Mouse (Mus musculus): Measurements from ENCODE around the gene Rinl. TPM values are rescaled to one million over a fixed set of nuclear protein-coding genes. Genes with fewer than 3 reads are reported as not detected.

Rinl gene
- polyA plus RNA-seq, 1 experiment from 2014 or later: 2.1 TPM

GRCm38 (mm10) chr7:28781261-28781663, 7.5 kb upstream of the Rinl start:
- Histone ChIP-seq H3K9me3 (ENCODE audit: control insufficient read depth, low read length) (no peaks in the 10 kb centered on the region), H3K27me3 (ENCODE audit: control insufficient read depth, insufficient read depth, low read length) (no peaks in the 10 kb centered on the region), H3K4me1 (ENCODE audit: control insufficient read depth in 2 of 2, insufficient read depth in 2 of 2, low read length in 2 of 2) (peaks cover 8 to 16% of the 10 kb centered on the region in 2 experiments), H3K4me3 (ENCODE audit: control insufficient read depth in 1 of 2, insufficient read depth in 1 of 2, low read depth in 1 of 2, low read length in 2 of 2) (no peak overlapping the region), H3K36me3 (ENCODE audit: control insufficient read depth, insufficient read depth, low read length) (peaks cover 36% of the 10 kb centered on the region), H3K4me2 (ENCODE audit: low read length) (no peak overlapping the region), H3K9ac (ENCODE audit: low read length) (0 out of 2 replicates have a peak overlapping the region, but pooled peaks have one; percentile 21), H3K27ac (replicated peaks in 1 of 2; ENCODE audit: control insufficient read depth in 1 of 2, insufficient read depth in 1 of 2, low read depth in 2 of 2, low read length in 2 of 2) (no peak overlapping the region)
- 90% methylated on average over 8 of the region's 8 CpGs for WGBS
- no peak for ATAC-seq (ENCODE audit: insufficient number of reproducible peaks, insufficient read depth, low FRiP score, low read depth)

- no peak overlapping the region for H3K27ac ChIP-seq (replicated peaks in 1 of 2; ENCODE audit: control insufficient read depth in 1 of 2, insufficient read depth in 1 of 2, low read depth in 2 of 2, low read length in 2 of 2)
- H3K4me1 ChIP-seq (ENCODE audit: control insufficient read depth in 2 of 2, insufficient read depth in 2 of 2, low read length in 2 of 2): peaks cover 7 to 14% of the 10 kb centered on the region in 2 experiments
- no peak for ATAC-seq (ENCODE audit: insufficient number of reproducible peaks, insufficient read depth, low FRiP score, low read depth)
- H3K4me2 ChIP-seq (ENCODE audit: low read length): no peak overlapping the region
- H3K36me3 ChIP-seq (ENCODE audit: control insufficient read depth, insufficient read depth, low read length): peaks cover 32% of the 10 kb centered on the region
- H3K4me3 ChIP-seq (ENCODE audit: control insufficient read depth in 1 of 2, insufficient read depth in 1 of 2, low read depth in 1 of 2, low read length in 2 of 2): no peak overlapping the region
- H3K27me3 ChIP-seq (ENCODE audit: control insufficient read depth, insufficient read depth, low read length): no peaks in the 10 kb centered on the region
- 70% methylated on average over 5 of the region's 5 CpGs for WGBS
- H3K9ac ChIP-seq (ENCODE audit: low read length): no peak overlapping the region
- no peaks in the 10 kb centered on the region for H3K9me3 ChIP-seq (ENCODE audit: control insufficient read depth, low read length)
Observed at GRCm38 (mm10) chr7:28785161-28785560, 3.6 kb upstream of the Rinl start.

- ATAC-seq (ENCODE audit: insufficient number of reproducible peaks, insufficient read depth, low FRiP score, low read depth): no peak
- H3K9me3 ChIP-seq (ENCODE audit: control insufficient read depth, low read length): no peaks in the 10 kb centered on the region
- H3K27ac ChIP-seq (replicated peaks in 1 of 2; ENCODE audit: control insufficient read depth in 1 of 2, insufficient read depth in 1 of 2, low read depth in 2 of 2, low read length in 2 of 2): no peak overlapping the region
- no peak overlapping the region for H3K4me3 ChIP-seq (ENCODE audit: control insufficient read depth in 1 of 2, insufficient read depth in 1 of 2, low read depth in 1 of 2, low read length in 2 of 2)
- H3K4me2 ChIP-seq (ENCODE audit: low read length): no peak overlapping the region
- 0 out of 4 replicates have a peak, but pooled peaks cover 0 to under 1% of the 10 kb centered on the region in 2 experiments for H3K4me1 ChIP-seq (ENCODE audit: control insufficient read depth in 2 of 2, insufficient read depth in 2 of 2, low read length in 2 of 2)
- WGBS: 82% methylated on average over 9 of the region's 9 CpGs
- H3K36me3 ChIP-seq (ENCODE audit: control insufficient read depth, insufficient read depth, low read length): peaks cover 29% of the 10 kb centered on the region
- H3K9ac ChIP-seq (ENCODE audit: low read length): no peak overlapping the region
- no peaks in the 10 kb centered on the region for H3K27me3 ChIP-seq (ENCODE audit: control insufficient read depth, insufficient read depth, low read length)
Observed at GRCm38 (mm10) chr7:28787884-28788283, 885 bp upstream of the Rinl start.

- no peak overlapping the region for H3K4me3 ChIP-seq (ENCODE audit: control insufficient read depth in 1 of 2, insufficient read depth in 1 of 2, low read depth in 1 of 2, low read length in 2 of 2)
- WGBS: 66% methylated on average over 3 of the region's 3 CpGs
Observed at GRCm38 (mm10) chr7:28789235-28789634, 466 bp downstream of the Rinl start.

GRCm38 (mm10) chr7:28790066-28790806, 1.5 kb downstream of the Rinl start:
- no peak overlapping the region for H3K4me2 ChIP-seq (ENCODE audit: low read length)
- no peaks in the 10 kb centered on the region for H3K4me1 ChIP-seq (ENCODE audit: control insufficient read depth in 2 of 2, insufficient read depth in 2 of 2, low read length in 2 of 2)
- WGBS: 55% methylated on average over 8 of the region's 8 CpGs
- no peak overlapping the region for H3K27ac ChIP-seq (replicated peaks in 1 of 2; ENCODE audit: control insufficient read depth in 1 of 2, insufficient read depth in 1 of 2, low read depth in 2 of 2, low read length in 2 of 2)
- H3K9me3 ChIP-seq (ENCODE audit: control insufficient read depth, low read length): no peaks in the 10 kb centered on the region
- peaks cover 16% of the 10 kb centered on the region for H3K36me3 ChIP-seq (ENCODE audit: control insufficient read depth, insufficient read depth, low read length)
- no peak for ATAC-seq (ENCODE audit: insufficient number of reproducible peaks, insufficient read depth, low FRiP score, low read depth)
- no peak overlapping the region for H3K9ac ChIP-seq (ENCODE audit: low read length)
- H3K4me3 ChIP-seq (ENCODE audit: control insufficient read depth in 1 of 2, insufficient read depth in 1 of 2, low read depth in 1 of 2, low read length in 2 of 2): no peak overlapping the region
- no peaks in the 10 kb centered on the region for H3K27me3 ChIP-seq (ENCODE audit: control insufficient read depth, insufficient read depth, low read length)

More at GRCm38 (mm10) chr7:28789235-28789634, 466 bp downstream of the Rinl start:
- Histone ChIP-seq H3K27ac (replicated peaks in 1 of 2; ENCODE audit: control insufficient read depth in 1 of 2, insufficient read depth in 1 of 2, low read depth in 2 of 2, low read length in 2 of 2) (no peak overlapping the region), H3K36me3 (ENCODE audit: control insufficient read depth, insufficient read depth, low read length) (peaks cover 22% of the 10 kb centered on the region), H3K4me1 (ENCODE audit: control insufficient read depth in 2 of 2, insufficient read depth in 2 of 2, low read length in 2 of 2) (no peaks in the 10 kb centered on the region), H3K9ac (ENCODE audit: low read length) (no peak overlapping the region), H3K4me2 (ENCODE audit: low read length) (no peak overlapping the region), H3K9me3 (ENCODE audit: control insufficient read depth, low read length) (no peaks in the 10 kb centered on the region), H3K27me3 (ENCODE audit: control insufficient read depth, insufficient read depth, low read length) (no peaks in the 10 kb centered on the region)
- no peak for ATAC-seq (ENCODE audit: insufficient number of reproducible peaks, insufficient read depth, low FRiP score, low read depth)

GRCm38 (mm10) chr7:28791706-28792105, 2.9 kb downstream of the Rinl start:
- H3K27me3 ChIP-seq (ENCODE audit: control insufficient read depth, insufficient read depth, low read length): no peaks in the 10 kb centered on the region
- no peak for ATAC-seq (ENCODE audit: insufficient number of reproducible peaks, insufficient read depth, low FRiP score, low read depth)

GRCm38 (mm10) chr7:28792391-28793185, 3.8 kb downstream of the Rinl start:
- no peaks in the 10 kb centered on the region for H3K9me3 ChIP-seq (ENCODE audit: control insufficient read depth, low read length)
- no peak overlapping the region for H3K9ac ChIP-seq (ENCODE audit: low read length)
- no peak overlapping the region for H3K4me3 ChIP-seq (ENCODE audit: control insufficient read depth in 1 of 2, insufficient read depth in 1 of 2, low read depth in 1 of 2, low read length in 2 of 2)
- no peaks in the 10 kb centered on the region for H3K27me3 ChIP-seq (ENCODE audit: control insufficient read depth, insufficient read depth, low read length)
- peaks cover 3 to 9% of the 10 kb centered on the region in 2 experiments; a peak in 3 of 4 replicates for H3K4me1 ChIP-seq (ENCODE audit: control insufficient read depth in 2 of 2, insufficient read depth in 2 of 2, low read length in 2 of 2)
- H3K27ac ChIP-seq (replicated peaks in 1 of 2; ENCODE audit: control insufficient read depth in 1 of 2, insufficient read depth in 1 of 2, low read depth in 2 of 2, low read length in 2 of 2): no peak overlapping the region
- no peak for ATAC-seq (ENCODE audit: insufficient number of reproducible peaks, insufficient read depth, low FRiP score, low read depth)
- 61% methylated on average over 12 of the region's 14 CpGs for WGBS
- no peak overlapping the region for H3K4me2 ChIP-seq (ENCODE audit: low read length)
- H3K36me3 ChIP-seq (ENCODE audit: control insufficient read depth, insufficient read depth, low read length): 0 out of 2 replicates have a peak, but pooled peaks cover 6% of the 10 kb centered on the region

More at GRCm38 (mm10) chr7:28791706-28792105, 2.9 kb downstream of the Rinl start:
- Histone ChIP-seq H3K4me1 (ENCODE audit: control insufficient read depth in 2 of 2, insufficient read depth in 2 of 2, low read length in 2 of 2) (peaks cover 0 to 7% of the 10 kb centered on the region in 2 experiments; a peak in 3 of 4 replicates), H3K9me3 (ENCODE audit: control insufficient read depth, low read length) (no peaks in the 10 kb centered on the region), H3K27ac (replicated peaks in 1 of 2; ENCODE audit: control insufficient read depth in 1 of 2, insufficient read depth in 1 of 2, low read depth in 2 of 2, low read length in 2 of 2) (no peak overlapping the region), H3K36me3 (ENCODE audit: control insufficient read depth, insufficient read depth, low read length) (0 out of 2 replicates have a peak, but pooled peaks cover 6% of the 10 kb centered on the region), H3K9ac (ENCODE audit: low read length) (no peak overlapping the region), H3K4me2 (ENCODE audit: low read length) (no peak overlapping the region), H3K4me3 (ENCODE audit: control insufficient read depth in 1 of 2, insufficient read depth in 1 of 2, low read depth in 1 of 2, low read length in 2 of 2) (no peak overlapping the region)
